Mouse (Mus musculus) G1E (cell line): ENCODE data around the gene Gm765.

Experiments
- CTCF ChIP-seq: IDR thresholded peaks from 2 replicates; pipeline ENCODE4 v1.5.1; 2012; ENCODE audit warnings: low read depth, low read length, inconsistent platforms, mixed read lengths
- GATA1 ChIP-seq: IDR thresholded peaks from 2 replicates; pipeline ENCODE4 v1.6.1; 2012; ENCODE audit warnings: borderline replicate concordance, low read length, inconsistent platforms, mixed read lengths
- POLR2AphosphoS5 ChIP-seq: IDR thresholded peaks from 2 replicates; pipeline ENCODE4 v1.6.1; 2012; ENCODE audit warnings: low read depth, low read length, inconsistent platforms; ENCODE audit not compliant: insufficient replicate concordance
- TAL1 ChIP-seq: conservative IDR thresholded peaks from 2 replicates; pipeline ENCODE4 v1.6.1; 2012; ENCODE audit warnings: low read depth, low read length, inconsistent platforms, mixed read lengths

- TF ChIP-seq CTCF = no peak
- TF ChIP-seq GATA1 = no peak
- no peak for TF ChIP-seq TAL1
- no peak for TF ChIP-seq POLR2AphosphoS5
These were observed 23.6 kb upstream of the Gm765 start for GRCm38 (mm10) chr6:98366199-98366598.
